In the genomic region with DNA sequence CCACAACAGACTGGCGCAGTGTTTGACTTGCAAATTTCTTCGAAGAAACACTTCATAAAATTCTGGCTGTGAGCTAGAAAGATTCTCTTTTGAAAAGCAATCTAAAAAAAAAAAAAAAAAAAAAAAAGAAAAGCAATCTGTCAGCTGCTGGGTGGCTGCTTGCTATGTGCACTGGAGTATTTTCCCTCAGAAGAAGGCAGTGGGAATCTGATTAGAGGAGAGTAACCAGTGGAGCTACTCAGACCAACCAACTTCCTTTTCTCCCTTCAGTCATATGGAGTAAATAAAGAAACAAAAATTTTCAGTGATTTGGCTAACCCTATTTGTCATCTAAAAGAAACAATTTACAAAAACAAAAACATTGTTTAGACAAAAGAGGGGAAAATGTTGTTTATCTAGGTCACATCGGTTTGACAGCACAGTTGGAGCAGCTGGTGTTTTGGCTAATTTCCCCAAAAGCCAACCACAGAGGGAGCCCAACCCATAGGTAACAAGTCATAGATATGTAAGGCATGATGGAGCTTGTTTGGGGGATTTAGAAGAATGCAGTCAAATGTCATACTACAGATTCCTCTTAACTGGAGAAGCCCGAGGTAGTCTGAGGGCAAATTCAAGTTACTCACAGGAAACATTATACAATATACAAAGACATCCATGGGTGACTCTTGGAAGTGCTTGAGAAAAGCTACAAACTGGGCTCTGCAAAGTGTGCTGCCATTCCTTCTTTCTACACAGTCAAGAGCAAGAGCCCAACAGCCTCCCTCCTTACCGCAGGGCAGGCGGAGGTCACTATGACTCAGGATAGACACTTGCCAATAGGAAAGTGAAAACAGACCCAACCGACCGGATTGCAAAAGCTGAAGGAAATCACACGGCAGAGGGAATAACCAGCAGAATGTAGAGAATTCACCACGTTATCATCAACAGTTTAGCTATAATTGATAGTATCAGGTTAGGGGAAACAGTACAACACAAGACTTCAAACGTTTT, we compare ENCODE assay signal across 9 mouse cellular contexts.
DNase-seq lines count a peak whose midpoint lies in the region; ATAC-seq lines count a peak whose summit lies in the region.
"Had no signal": no experiment of that assay in that cellular context is flagged by ENCODE, and none has a peak within 500 bp of the region (broad histone marks: within the 10 kb centered on the region; RNA-seq: fewer than 3 reads in every experiment).

No protein-coding gene starts in this region.

- DNase-seq in kidney, postnatal 4 days: peak; percentile 10 to 21
- no peak for DNase-seq in kidney, postnatal 14 days
- DNase-seq in cerebellum, adult 9-11 months: peak; percentile 9
- peak; percentile 54 for DNase-seq in heart, adult 8-10 months (ENCODE audit: low spot score)
- DNase-seq in ovary, postnatal 14 days (ENCODE audit: low spot score): peak; percentile 13
- DNase-seq in left cerebral cortex, adult 11 months (ENCODE audit: low spot score): no peak
- DNase-seq in thymus, postnatal 4 days: no peak

- H3K27ac ChIP-seq in neural tube, embryonic 15.5 days (replicated peaks): no peak overlapping the region
- H3K27ac ChIP-seq: hindbrain, embryonic 12.5 days had no signal

- H3K4me2 ChIP-seq in neural tube, embryonic 15.5 days: no peak overlapping the region
- H3K4me2 ChIP-seq: hindbrain, embryonic 12.5 days had no signal

- WGBS in neural tube, embryonic 15.5 days: 84% methylated on average over 11 of the region's 11 CpGs

- H3K9me3 ChIP-seq in neural tube, embryonic 15.5 days (replicated peaks): no peaks in the 10 kb centered on the region
- H3K9me3 ChIP-seq: hindbrain, embryonic 12.5 days had no signal

- no peak overlapping the region for H3K4me3 ChIP-seq in neural tube, embryonic 15.5 days (replicated peaks)
- H3K4me3 ChIP-seq: hindbrain, embryonic 12.5 days had no signal

- H3K9ac ChIP-seq in neural tube, embryonic 15.5 days (replicated peaks): no peak overlapping the region
- H3K9ac ChIP-seq: hindbrain, embryonic 12.5 days had no signal

- no peaks in the 10 kb centered on the region for H3K4me1 ChIP-seq in neural tube, embryonic 15.5 days
- H3K4me1 ChIP-seq: hindbrain, embryonic 12.5 days had no signal

- ATAC-seq in neural tube, embryonic 15.5 days (ENCODE audit: low FRiP score): no peak

- H3K36me3 ChIP-seq in neural tube, embryonic 15.5 days: no peaks in the 10 kb centered on the region
- H3K36me3 ChIP-seq: hindbrain, embryonic 12.5 days had no signal

- no peaks in the 10 kb centered on the region for H3K27me3 ChIP-seq in neural tube, embryonic 15.5 days (replicated peaks)
- H3K27me3 ChIP-seq: hindbrain, embryonic 12.5 days had no signal

Comparison
In these comparisons a context has a peak if more than half of its experiments do, and no peak if none do; other contexts are left out.
1. DNase-seq: peak in kidney, postnatal 4 days (2 of 2), cerebellum, adult 9-11 months (single experiment), heart, adult 8-10 months (single experiment) and ovary, postnatal 14 days (single experiment); none in kidney, postnatal 14 days (single experiment), left cerebral cortex, adult 11 months (single experiment) and thymus, postnatal 4 days (single experiment).